Mouse (Mus musculus) ES-Bruce4 (cell line): Measurements from ENCODE around the gene Dctpp1.

ENCODE experiments used
- CTCF ChIP-seq: IDR thresholded peaks from one replicate; pipeline ENCODE4 v1.8.1; 2011; ENCODE audit warnings: low read depth, low read length
- EP300 ChIP-seq: IDR thresholded peaks from 2 replicates; pipeline ENCODE4 v1.6.1; 2011; ENCODE audit warnings: low read depth, low read length; ENCODE audit not compliant: insufficient read depth
- POLR2A ChIP-seq: IDR thresholded peaks from one replicate; pipeline ENCODE4 v1.8.1; 2011; ENCODE audit warnings: low read length; ENCODE audit not compliant: insufficient read depth

GRCm38 (mm10) chr7:127207374-127208294 is 52.9 kb downstream of the Dctpp1 start:
- TF ChIP-seq CTCF (no peak), EP300 (no peak), POLR2A (no peak)
